Mouse (Mus musculus) MN1 (cell line): Measurements from ENCODE around the gene Akap1.
A peak's percentile ranks its signal among the peaks of the same experiment; 100 is the strongest.

ENCODE experiments used
- DNase-seq: peaks from one replicate; pipeline ENCODE4 v3.0.0-alpha.2; 2016; ENCODE audit warnings: low spot score

Gene Akap1

DNA sequence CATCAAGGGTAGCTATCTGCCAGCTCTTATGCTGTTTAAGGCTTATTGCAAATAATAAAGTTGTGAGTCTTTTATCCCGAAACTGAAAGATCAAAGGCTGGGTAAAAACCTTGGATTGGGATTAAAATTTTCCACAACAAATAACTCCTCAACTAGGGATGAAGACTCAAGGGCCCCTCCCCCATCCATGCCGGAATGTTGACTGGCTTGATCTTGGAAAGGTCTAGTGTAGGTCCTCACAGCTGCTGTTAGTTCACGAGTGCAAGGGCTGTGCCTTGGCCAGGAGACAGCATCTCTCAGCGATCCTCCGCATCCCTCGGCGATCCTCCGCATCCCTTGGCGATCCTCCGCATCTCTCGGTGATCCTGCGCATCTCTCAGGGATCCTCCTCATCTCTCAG lies 13.6 kb upstream of the Akap1 start:
- no peak for DNase-seq

DNA sequence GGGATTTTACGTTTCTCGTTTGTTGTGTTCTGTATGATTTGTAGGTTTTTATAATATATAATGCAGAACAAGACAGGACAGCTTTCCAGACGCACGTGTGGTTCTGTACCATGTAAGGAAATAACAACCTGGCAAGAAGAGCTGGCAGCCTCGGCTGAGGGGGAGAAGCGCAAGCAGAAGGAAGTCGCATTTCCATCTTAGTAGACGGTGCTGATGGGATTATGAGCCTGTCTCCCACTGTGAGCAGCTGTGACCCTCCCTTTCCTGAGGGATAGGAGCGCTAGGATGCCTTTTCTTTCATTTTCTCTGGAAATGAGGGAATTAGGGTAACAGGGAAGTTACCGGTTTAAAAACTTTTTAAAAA lies 9.3 kb upstream of the Akap1 start:
- no peak for DNase-seq

GRCm38 (mm10) chr11:88873027-88873666 lies 8.8 kb upstream of the Akap1 start:
- DNase-seq: no peak

DNA sequence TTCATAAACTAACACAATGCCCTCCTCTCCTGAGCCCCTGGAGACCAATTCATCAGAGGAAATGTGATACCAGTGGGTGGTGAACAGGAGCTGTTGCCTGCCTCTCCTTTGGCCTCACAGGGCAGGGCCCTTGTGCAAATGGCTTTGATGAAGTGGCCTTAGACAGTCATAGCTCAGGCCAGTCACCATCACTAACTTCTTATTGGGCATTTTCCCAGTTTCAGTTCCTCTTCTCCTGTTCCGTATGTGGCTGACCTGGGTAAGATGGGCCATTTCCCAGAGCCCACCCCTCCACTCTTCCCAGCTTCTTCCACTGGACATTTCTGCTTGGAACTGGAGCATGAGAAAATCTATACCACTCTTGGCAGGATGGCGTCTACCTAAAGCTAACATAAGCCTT lies 5.1 kb upstream of the Akap1 start:
- no peak for DNase-seq

DNA sequence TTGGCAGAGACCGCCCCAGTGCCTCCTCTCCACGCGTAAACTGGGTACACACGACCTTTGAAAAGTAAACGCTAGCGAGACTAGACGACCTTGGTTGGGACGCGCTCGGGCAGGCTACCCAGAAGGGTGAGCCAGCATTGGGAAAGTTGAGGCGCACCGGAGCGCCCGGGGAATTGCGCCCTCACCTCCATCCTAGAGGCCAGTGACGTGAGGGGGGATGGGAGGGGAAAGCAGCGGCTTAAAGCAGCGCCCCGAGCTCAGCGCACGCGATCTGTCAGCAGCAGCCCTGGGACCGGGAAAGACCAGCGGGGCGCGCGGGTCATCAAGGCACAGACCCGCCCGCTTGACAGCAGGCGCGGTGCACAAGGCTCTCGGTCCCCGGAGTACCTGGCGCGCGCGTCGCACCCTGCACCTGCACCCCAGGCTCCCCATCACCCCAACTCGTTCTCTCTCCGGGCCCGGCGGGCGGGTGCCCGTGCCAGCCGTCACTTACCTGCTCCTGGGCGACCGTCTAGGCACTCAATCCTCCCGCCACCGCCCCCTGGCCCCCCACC lies 405 bp downstream of the Akap1 start:
- DNase-seq: peak; percentile 60

GRCm38 (mm10) chr11:88863071-88863903 lies 1.1 kb downstream of the Akap1 start:
- DNase-seq: no peak

DNA sequence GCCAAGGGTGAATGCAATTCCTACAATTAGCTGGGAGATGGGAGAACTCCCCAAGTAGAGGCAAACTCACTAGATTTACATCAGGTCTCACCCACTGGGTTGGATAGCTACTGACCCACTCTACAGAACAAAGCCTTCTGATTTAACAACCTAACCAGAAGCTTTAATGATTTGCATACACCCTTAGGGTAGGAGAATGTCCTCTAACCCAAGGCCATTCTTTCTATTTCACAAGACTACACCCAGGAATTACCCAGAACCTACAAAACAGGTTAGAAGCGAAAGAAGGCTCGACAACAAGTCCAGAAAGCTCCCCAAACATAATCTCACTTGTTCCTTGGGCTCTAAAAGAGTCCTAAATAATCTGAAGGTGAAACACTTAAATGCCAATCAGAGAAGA lies 2.0 kb downstream of the Akap1 start:
- no peak for DNase-seq

GRCm38 (mm10) chr11:88861060-88861459 lies 3.3 kb downstream of the Akap1 start:
- DNase-seq: no peak

- DNase-seq: no peak
Observed at GRCm38 (mm10) chr11:88860641-88861040, 3.7 kb downstream of the Akap1 start.

DNA sequence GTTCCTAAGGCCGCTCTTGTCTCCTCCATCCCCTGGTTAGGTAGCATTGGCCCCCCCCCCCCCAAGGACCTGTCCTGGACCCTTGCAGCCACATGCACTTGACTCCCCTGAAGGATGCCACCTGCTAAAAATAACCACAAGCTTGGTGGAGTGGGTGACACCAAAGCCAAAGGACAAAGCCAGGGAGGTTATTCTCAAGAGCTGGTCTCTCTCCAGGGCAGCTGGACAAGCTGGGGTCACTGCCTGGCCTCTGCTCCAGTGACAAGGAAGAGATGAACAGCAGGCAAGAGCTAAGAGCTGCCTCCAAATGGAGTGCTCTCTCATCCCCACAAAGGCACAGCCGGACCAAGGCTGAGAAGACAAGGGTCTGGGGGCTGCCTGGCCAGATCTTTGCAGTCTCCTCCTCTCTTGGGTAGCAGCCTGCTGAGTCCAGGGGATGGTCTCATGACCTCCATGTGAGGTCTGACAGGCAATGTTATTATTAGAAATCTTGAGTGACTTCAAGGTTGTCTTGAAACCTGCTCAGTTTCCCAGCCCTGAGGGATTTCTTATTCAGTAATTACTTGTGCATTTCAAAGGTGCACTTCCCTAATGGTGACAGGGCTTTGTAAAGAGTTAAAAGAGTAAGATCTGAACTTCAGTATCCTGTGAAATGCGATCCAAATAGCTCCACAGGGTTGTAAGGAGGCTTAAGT lies 6.9 kb downstream of the Akap1 start:
- DNase-seq: no peak

DNA sequence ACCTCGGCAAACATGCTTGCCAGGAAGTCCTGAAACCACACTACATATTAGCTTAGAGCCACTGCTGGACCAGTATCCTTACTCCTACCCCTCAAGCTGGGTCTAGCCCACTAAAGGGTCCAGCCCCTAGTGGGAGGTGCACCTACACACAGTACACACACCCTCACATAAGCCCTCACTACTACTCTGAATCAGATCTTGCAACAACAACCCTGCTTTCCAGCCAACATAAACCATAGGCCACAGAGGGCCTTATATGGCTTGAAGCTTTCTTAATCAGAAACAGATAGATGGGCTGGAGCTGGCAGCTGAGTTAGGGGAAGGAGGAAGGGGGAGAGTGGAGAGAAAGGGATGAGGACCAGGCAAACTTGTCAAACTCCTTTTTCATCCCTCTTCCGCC lies 8.0 kb downstream of the Akap1 start:
- DNase-seq: no peak

DNA sequence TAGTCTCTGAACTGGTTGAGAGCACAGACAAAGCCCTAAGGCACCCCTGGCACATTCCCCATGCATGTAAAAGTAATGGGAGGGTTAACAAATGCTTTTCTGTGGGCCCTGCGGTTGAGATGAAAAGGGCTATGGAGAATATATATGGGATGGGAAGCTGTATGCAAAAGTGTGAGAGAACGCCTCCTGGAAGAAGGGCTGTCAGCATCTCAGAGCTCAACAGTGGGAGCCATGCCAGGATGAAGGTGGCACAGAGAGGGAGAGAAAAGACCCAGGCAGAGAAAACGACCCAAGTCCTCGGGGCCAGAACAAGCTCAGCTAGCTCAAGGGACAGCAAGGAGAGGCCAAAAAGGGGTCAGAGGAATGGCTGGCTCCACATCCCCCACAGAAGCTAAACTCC lies 8.6 kb downstream of the Akap1 start:
- DNase-seq: no peak

- no peak for DNase-seq
Observed at GRCm38 (mm10) chr11:88853588-88853987, 10.8 kb downstream of the Akap1 start.

- no peak for DNase-seq
Observed at GRCm38 (mm10) chr11:88852806-88853205, 11.6 kb downstream of the Akap1 start.

DNA sequence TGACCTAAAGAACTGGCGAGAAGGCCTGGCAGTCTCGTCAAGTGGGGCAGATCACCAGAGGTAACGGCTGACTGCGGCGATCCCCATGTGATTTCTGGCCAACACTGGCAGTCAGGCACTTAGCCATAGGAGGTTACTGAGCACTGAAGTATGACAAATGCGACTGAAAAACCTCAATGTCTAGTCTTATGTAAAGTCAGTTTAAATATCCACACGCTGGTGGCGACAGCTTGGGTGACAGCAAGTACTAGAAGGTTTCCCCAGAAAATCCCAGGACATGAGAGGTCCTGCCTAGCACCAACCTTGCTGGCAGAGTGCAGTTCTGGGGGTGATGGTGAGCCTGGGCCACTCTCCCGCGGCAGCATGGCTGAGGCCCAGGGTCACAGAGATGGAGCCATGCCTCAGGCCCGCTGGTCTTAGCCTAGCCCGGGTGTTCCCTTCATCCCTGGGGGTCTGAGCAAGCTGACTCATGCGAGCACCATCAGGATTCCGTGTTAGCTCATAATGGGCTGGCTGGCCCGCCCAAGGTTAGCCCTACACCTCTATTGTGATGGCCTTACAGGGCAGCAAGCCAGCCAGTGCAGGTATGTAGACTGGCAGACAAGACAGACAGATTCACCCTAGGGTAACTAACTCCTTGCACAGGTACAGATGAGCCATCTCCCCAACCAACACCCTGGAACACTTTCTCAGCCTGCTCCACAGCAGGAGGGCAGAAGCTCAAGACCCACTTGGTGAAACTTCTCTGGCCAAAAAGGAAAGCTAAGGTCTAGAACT lies 13.1 kb downstream of the Akap1 start:
- DNase-seq: no peak

DNA sequence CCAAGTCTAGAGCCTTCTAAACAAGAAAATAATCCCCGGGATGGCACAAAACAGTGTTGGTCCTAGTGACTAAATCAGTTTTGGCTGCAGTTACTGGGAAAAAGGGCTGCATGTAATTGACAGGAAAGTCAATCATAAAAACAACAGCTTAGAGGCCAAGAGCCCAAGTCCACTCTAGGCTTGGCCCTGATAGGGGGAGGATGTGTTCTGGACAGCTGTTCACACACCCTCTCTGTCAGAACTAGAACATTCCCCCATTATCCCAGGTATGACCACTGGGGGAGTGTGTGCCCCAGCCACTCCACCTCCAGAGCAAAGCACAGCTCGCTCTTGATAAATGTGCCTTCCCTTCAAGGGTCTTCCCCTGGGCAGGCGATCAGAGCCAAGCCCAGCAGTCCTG lies 14.7 kb downstream of the Akap1 start:
- peak; percentile 26 for DNase-seq

DNA sequence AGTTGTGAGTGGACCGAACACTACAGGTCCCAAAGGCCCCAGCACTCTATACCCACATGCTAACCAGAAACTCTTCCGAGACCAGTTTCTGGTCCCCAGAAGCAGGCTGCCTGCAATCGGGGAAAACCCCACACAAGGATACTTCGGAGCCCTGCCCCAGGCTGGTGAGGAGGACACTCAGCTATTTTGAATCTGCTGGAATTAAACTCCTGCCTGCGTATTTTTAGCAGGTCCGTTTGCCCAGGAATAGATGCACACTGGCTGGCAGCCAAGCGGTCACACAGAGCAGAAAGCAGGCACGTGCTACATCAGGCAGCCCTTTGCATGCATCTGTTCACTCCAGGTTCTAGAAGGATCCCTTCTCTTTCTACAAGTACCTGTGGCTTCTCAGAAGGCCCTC lies 15.1 kb downstream of the Akap1 start:
- peak; percentile 69 for DNase-seq

GRCm38 (mm10) chr11:88848590-88848989 lies 15.8 kb downstream of the Akap1 start:
- peak; percentile 67 for DNase-seq

DNA sequence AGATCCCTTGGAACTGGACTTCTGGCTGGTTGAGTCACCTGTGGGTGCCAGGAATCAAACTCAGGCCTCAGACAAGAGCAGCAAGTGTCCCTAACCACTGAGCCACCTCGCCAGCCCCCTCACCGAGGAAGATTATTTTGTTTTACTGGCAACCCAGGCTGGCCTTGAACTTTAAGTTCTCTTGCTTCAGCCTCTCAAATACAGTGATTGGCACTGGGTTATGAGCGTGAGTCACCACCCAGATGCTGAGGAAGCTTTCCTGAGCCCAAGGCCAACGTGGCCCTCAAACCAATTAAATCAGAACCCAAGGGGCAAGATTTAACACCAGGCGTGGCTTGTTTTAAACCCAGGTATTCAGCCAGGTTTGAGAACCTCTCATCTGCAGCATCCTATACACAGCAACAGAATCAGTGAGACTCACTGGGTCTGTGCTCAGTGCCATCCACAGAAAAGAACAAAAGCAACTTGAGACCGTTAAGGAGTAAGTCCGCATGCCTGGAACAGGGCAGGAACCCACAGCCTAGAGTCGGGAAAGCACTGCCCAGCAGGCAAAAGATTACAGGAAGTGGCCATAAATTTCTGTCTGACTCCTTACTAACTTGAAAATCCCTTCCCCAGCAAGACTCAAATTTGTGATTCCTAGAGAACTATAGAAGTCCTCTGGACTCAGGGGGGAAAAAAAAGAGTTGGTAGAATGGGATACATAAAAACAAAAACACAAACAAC lies 16.9 kb downstream of the Akap1 start:
- DNase-seq: no peak

- no peak for DNase-seq
Observed at GRCm38 (mm10) chr11:88844384-88844783, 20.0 kb downstream of the Akap1 start.

DNA sequence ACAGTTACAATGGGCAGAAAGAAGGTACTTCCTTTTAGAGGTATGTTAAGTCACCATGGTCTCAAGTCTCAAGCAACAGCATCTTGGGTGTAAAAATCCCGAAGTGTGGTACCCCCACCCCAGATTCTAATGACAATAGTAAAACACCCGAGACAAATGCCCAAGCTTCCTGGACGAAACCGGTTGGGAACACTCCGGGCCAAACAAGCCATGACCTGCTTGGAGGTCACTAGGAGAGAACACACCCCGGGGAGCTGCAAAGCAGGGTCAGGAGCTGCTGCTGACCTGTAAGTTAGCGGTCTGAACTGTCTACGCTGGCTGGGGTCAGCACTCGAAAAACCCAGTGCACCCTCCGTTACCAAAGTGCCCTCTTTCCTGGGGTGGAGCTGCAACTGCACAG lies 21.1 kb downstream of the Akap1 start:
- DNase-seq: no peak
